Mouse (Mus musculus) ovary, postnatal 14 days (tissue): Measurements from ENCODE around the gene Vapa.
"Not testable (repeated sequence)": the region's sequence is repeated elsewhere in the genome, so short reads cannot be mapped to it uniquely, and the experiment has no call there.

Source experiments
- DNase-seq: peaks from one replicate; pipeline ENCODE4 v3.0.0; 2022; ENCODE audit warnings: low spot score

The Vapa gene

GRCm38 (mm10) chr17:65563345-65563744 is 50.0 kb downstream of the Vapa start:
- no peak for DNase-seq

GRCm38 (mm10) chr17:65562761-65563160 is 50.6 kb downstream of the Vapa start:
- DNase-seq = peak; percentile 71

- no peak for DNase-seq
These were observed 51.9 kb downstream of the Vapa start for GRCm38 (mm10) chr17:65561361-65562015.

- no peak for DNase-seq
These were observed 54.1 kb downstream of the Vapa start for GRCm38 (mm10) chr17:65559273-65559672.

GRCm38 (mm10) chr17:65558788-65559187 is 54.6 kb downstream of the Vapa start:
- DNase-seq = no peak

- peak; percentile 61 for DNase-seq
These were observed 55.1 kb downstream of the Vapa start for GRCm38 (mm10) chr17:65558217-65558616.

GRCm38 (mm10) chr17:65557212-65557611 is 56.1 kb downstream of the Vapa start:
- no peak for DNase-seq

GRCm38 (mm10) chr17:65556798-65557197 is 56.6 kb downstream of the Vapa start:
- no peak for DNase-seq

- no peak for DNase-seq
These were observed 60.8 kb downstream of the Vapa start for GRCm38 (mm10) chr17:65552426-65552997.

- no peak for DNase-seq
These were observed 63.0 kb downstream of the Vapa start for GRCm38 (mm10) chr17:65550357-65550756.

GRCm38 (mm10) chr17:65548698-65549365 is 64.5 kb downstream of the Vapa start:
- DNase-seq = no peak

GRCm38 (mm10) chr17:65546221-65546620 is 67.1 kb downstream of the Vapa start:
- not testable (repeated sequence) for DNase-seq

GRCm38 (mm10) chr17:65540441-65541272 is 72.7 kb downstream of the Vapa start, which contains the start of gene Tmem232:
Tmem232 (minus strand) TSS chr17:65540782.
- no peak for DNase-seq

- DNase-seq = peak; percentile 31
These were observed 77.2 kb downstream of the Vapa start for GRCm38 (mm10) chr17:65536156-65536555.

- DNase-seq = not testable (repeated sequence)
These were observed 81.0 kb downstream of the Vapa start for GRCm38 (mm10) chr17:65532381-65532780.
